Mouse (Mus musculus) T-cell, adult 66 days (primary cell): ENCODE results near the gene Krt35. TPM values are rescaled to one million over a fixed set of nuclear protein-coding genes. Genes with fewer than 3 reads are reported as not detected.

Experiments used
- total RNA-seq, 2 experiments: library from RNA; stranded (reverse); gene quantifications; 3 replicates in 1 of 2; 4 replicates in 1 of 2; pipeline ENCODE4 v1.2.4; 2023

The Krt35 gene
- not detected for total RNA-seq

GRCm38 (mm10) chr11:100096141-100096540, at the start of gene Krt35:
TSS of gene Krt35 (minus strand) at chr11:100096241.

GRCm38 (mm10) chr11:100135731-100136130, 39.7 kb upstream of the Krt35 start, which contains the start of gene Krt15:
TSS of gene Krt15 (minus strand) at chr11:100135928.

GRCm38 (mm10) chr11:100121466-100121865, 25.4 kb upstream of the Krt35 start, which contains the start of gene Krt13:
TSS of gene Krt13 (minus strand) at chr11:100121566.

GRCm38 (mm10) chr11:100105576-100106122, 9.6 kb upstream of the Krt35 start, which contains the start of gene Krt36:
TSS of gene Krt36 (minus strand) at chr11:100105626.

GRCm38 (mm10) chr11:100087861-100088260, 8.2 kb downstream of the Krt35 start, which contains the start of gene Krt32:
TSS of gene Krt32 (minus strand) at chr11:100088226.

GRCm38 (mm10) chr11:100050451-100050850, 45.6 kb downstream of the Krt35 start, which contains the start of gene Krt31:
TSS of gene Krt31 (minus strand) at chr11:100050551.

Other genes starting within 250 kb of the Krt35 start
- gene Krtap4-16, start 244.6 kb downstream of the Krt35 start, total RNA-seq: not detected
- not detected for gene Gm11568, start 238.3 kb downstream of the Krt35 start, total RNA-seq
- not detected for gene Gm11559, start 231.8 kb downstream of the Krt35 start, total RNA-seq
- gene Krtap9-1, start 222.9 kb downstream of the Krt35 start, total RNA-seq: not detected
- not detected for gene Gm11567, start 217.1 kb downstream of the Krt35 start, total RNA-seq
- not detected for gene Krtap31-1, start 188.3 kb downstream of the Krt35 start, total RNA-seq
- not detected for gene Gm11565, start 181.5 kb downstream of the Krt35 start, total RNA-seq
- gene Krtap31-2, start 159.9 kb downstream of the Krt35 start, total RNA-seq: not detected
- gene Krtap9-5, start 147.8 kb downstream of the Krt35 start, total RNA-seq: not detected
- gene Krtap29-1, start 117.2 kb downstream of the Krt35 start, total RNA-seq: not detected
- not detected for gene Krtap16-1, start 109.6 kb downstream of the Krt35 start, total RNA-seq
- gene Krtap17-1, start 102.2 kb downstream of the Krt35 start, total RNA-seq: not detected
- not detected for gene Krt33a, start 80.0 kb downstream of the Krt35 start, total RNA-seq
- not detected for gene Krt33b, start 66.4 kb downstream of the Krt35 start, total RNA-seq
- gene Krt34, start 54.7 kb downstream of the Krt35 start, total RNA-seq: not detected
- gene Krt31, start 45.7 kb downstream of the Krt35 start, total RNA-seq: not detected
- gene Krt32, start 8.0 kb downstream of the Krt35 start, total RNA-seq: not detected
- not detected for gene Krt36, start 9.4 kb upstream of the Krt35 start, total RNA-seq
- not detected for gene Krt13, start 25.3 kb upstream of the Krt35 start, total RNA-seq
- not detected for gene Krt15, start 39.7 kb upstream of the Krt35 start, total RNA-seq
- not detected for gene Krt19, start 52.4 kb upstream of the Krt35 start, total RNA-seq
- not detected for gene Krt9, start 97.0 kb upstream of the Krt35 start, total RNA-seq
- not detected for gene Krt14, start 111.3 kb upstream of the Krt35 start, total RNA-seq
- gene Krt16, start 152.7 kb upstream of the Krt35 start, total RNA-seq: not detected
- gene Krt17, start 164.8 kb upstream of the Krt35 start, total RNA-seq: not detected
- gene Krt42, start 173.6 kb upstream of the Krt35 start, total RNA-seq: not detected
- gene Eif1, start 223.6 kb upstream of the Krt35 start, total RNA-seq: 1,000 to 10,000 TPM; 2,152 to 2,177 TPM
- not detected for gene Gast, start 238.2 kb upstream of the Krt35 start, total RNA-seq